Mouse (Mus musculus) testis, adult 2 months (tissue): ENCODE measurements around the gene St7.

Experiments used
- CTCF ChIP-seq: fragments of 200-500 bp; IDR thresholded peaks from 2 replicates; pipeline ENCODE4 v1.5.1; 2012; ENCODE audit warnings: low read depth, mild to moderate bottlenecking, inconsistent platforms, low read length, moderate library complexity; ENCODE audit not compliant: control insufficient read depth, insufficient read depth, insufficient replicate concordance
- POLR2A ChIP-seq: fragments of 200-500 bp; IDR thresholded peaks from 2 replicates; pipeline ENCODE4 v1.6.1; 2012; ENCODE audit warnings: low read depth, mild to moderate bottlenecking, inconsistent platforms, low read length, moderate library complexity; ENCODE audit not compliant: control insufficient read depth

- TF ChIP-seq CTCF = no peak
- TF ChIP-seq POLR2A = no peak
Observed at GRCm38 (mm10) chr6:17853587-17854274, 161.0 kb downstream of the St7 start.
